ENCODE assay signal across 12 mouse cellular contexts in genomic region chr12:98984785-98985184, GRCm38 (mm10).
"Had no signal": no experiment of that assay in that cellular context is flagged by ENCODE, and none has a peak within 500 bp of the region (broad histone marks: within the 10 kb centered on the region; RNA-seq: fewer than 3 reads in every experiment).

No protein-coding gene starts in this region.

- DNase-seq: gastrocnemius, adult 2 months; gastrocnemius, postnatal 10 days; gastrocnemius, postnatal 25 days; heart, postnatal 10 days; heart, postnatal 4 days; kidney, adult 18-20 months; kidney, adult 8-10 months; kidney, postnatal 10 days; kidney, postnatal 25 days; kidney, postnatal 4 days; liver; liver, embryonic 13.5 days had no signal
